29 mouse cellular contexts compared by ENCODE assay signal in genomic region chr11:82862638-82863037, GRCm38 (mm10). TPM values are rescaled to one million over a fixed set of nuclear protein-coding genes. Genes with fewer than 3 reads are reported as not detected.
DNase-seq lines count a peak whose midpoint lies in the region; ATAC-seq and TF ChIP-seq lines count a peak whose summit lies in the region.
"Had no signal": no experiment of that assay in that cellular context is flagged by ENCODE, and none has a peak within 500 bp of the region (broad histone marks: within the 10 kb centered on the region; RNA-seq: fewer than 3 reads in every experiment).

No protein-coding gene starts in this region.

- no peak overlapping the region for H3K4me3 ChIP-seq in hindbrain, embryonic 13.5 days
- H3K4me3 ChIP-seq in hindbrain, embryonic 12.5 days, result no peak overlapping the region
- no peak overlapping the region for H3K4me3 ChIP-seq in forebrain, embryonic 13.5 days
- H3K4me3 ChIP-seq in liver, embryonic 14.5 days (ENCODE audit: insufficient read depth in 1 of 2, low read depth in 2 of 2, low read length in 2 of 2), result no peak overlapping the region
- H3K4me3 ChIP-seq: embryonic facial prominence, embryonic 10.5 days; gastrocnemius, adult 2 months; left cerebral cortex, adult 2 months; midbrain, embryonic 13.5 days; myocyte; neural tube, embryonic 13.5 days; stomach, embryonic 15.5 days had no signal

- H3K27me3 ChIP-seq in hindbrain, embryonic 13.5 days, result no peaks in the 10 kb centered on the region
- H3K27me3 ChIP-seq in hindbrain, embryonic 12.5 days, result no peaks in the 10 kb centered on the region
- no peaks in the 10 kb centered on the region for H3K27me3 ChIP-seq in forebrain, embryonic 13.5 days
- H3K27me3 ChIP-seq in liver, embryonic 14.5 days (ENCODE audit: control insufficient read depth, insufficient read depth, low read length), result no peaks in the 10 kb centered on the region
- H3K27me3 ChIP-seq: midbrain, embryonic 13.5 days; neural tube, embryonic 13.5 days; stomach, embryonic 15.5 days had no signal

- H3K36me3 ChIP-seq in hindbrain, embryonic 13.5 days, result no peaks in the 10 kb centered on the region
- H3K36me3 ChIP-seq in hindbrain, embryonic 12.5 days, result no peaks in the 10 kb centered on the region
- no peaks in the 10 kb centered on the region for H3K36me3 ChIP-seq in forebrain, embryonic 13.5 days (ENCODE audit: poor library complexity, severe bottlenecking)
- no peaks in the 10 kb centered on the region; the same call in none of the 2 replicates for H3K36me3 ChIP-seq in liver, embryonic 14.5 days (replicated peaks; ENCODE audit: control insufficient read depth, insufficient read depth, low read depth)
- H3K36me3 ChIP-seq: embryonic facial prominence, embryonic 10.5 days; midbrain, embryonic 13.5 days; neural tube, embryonic 13.5 days; stomach, embryonic 15.5 days had no signal

- DNase-seq in liver, embryonic 14.5 days (ENCODE audit: low read depth in 3 of 3, low spot score in 3 of 3), result no peak
- no peak for DNase-seq in cerebellum, adult 11-12 months
- DNase-seq in spleen, adult 12 weeks (ENCODE audit: low spot score), result no peak
- no peak for DNase-seq in ovary, postnatal 10 days (ENCODE audit: low spot score)
- DNase-seq: adrenal gland, postnatal 36 days; cerebellum, adult 9-11 months; gastrocnemius, adult 2 months; kidney, adult 9 months; kidney, postnatal 25 days; layer of hippocampus, adult 9-11 months; lung, postnatal 4 days; right cerebral cortex, postnatal 4 days; thymus, postnatal 25 days had no signal

- no peak for ATAC-seq in hindbrain, embryonic 13.5 days (ENCODE audit: low FRiP score)
- no peak for ATAC-seq in hindbrain, embryonic 12.5 days (ENCODE audit: low FRiP score)
- peak; percentile 66; the same call in 1 of the 2 replicates for ATAC-seq in erythroblast, adult 5-6 weeks (replicated peaks; ENCODE audit: low FRiP score, poor library complexity, severe bottlenecking)
- no peak for ATAC-seq in forebrain, embryonic 13.5 days
- peak; percentile 64; the same call in 1 of the 2 replicates for ATAC-seq in liver, embryonic 14.5 days (ENCODE audit: insufficient read depth)
- ATAC-seq: hindbrain, postnatal 0 days; midbrain, embryonic 13.5 days had no signal

- peaks cover 21% of the 10 kb centered on the region for H3K4me1 ChIP-seq in hindbrain, embryonic 13.5 days (replicated peaks)
- peaks cover 15% of the 10 kb centered on the region for H3K4me1 ChIP-seq in hindbrain, embryonic 12.5 days
- H3K4me1 ChIP-seq in forebrain, embryonic 13.5 days, result peaks cover 47% of the 10 kb centered on the region
- H3K4me1 ChIP-seq in liver, embryonic 14.5 days (replicated peaks; ENCODE audit: control insufficient read depth in 2 of 2, insufficient read depth in 2 of 2, low read length in 1 of 2), result peaks cover 42 to 49% of the 10 kb centered on the region in 2 experiments

- 73% methylated on average over 9 of the region's 9 CpGs for WGBS in hindbrain, embryonic 13.5 days
- WGBS in hindbrain, embryonic 12.5 days, result 83% methylated on average over 9 of the region's 9 CpGs
- WGBS in forebrain, embryonic 13.5 days, result 26% methylated on average over 9 of the region's 9 CpGs
- 22% methylated on average over 9 of the region's 9 CpGs for WGBS in liver, embryonic 14.5 days (ENCODE audit: insufficient replicate concordance)

- no peak overlapping the region for H3K4me2 ChIP-seq in hindbrain, embryonic 13.5 days
- no peak overlapping the region for H3K4me2 ChIP-seq in hindbrain, embryonic 12.5 days (replicated peaks)
- H3K4me2 ChIP-seq in forebrain, embryonic 13.5 days, result no peak overlapping the region
- H3K4me2 ChIP-seq in liver, embryonic 14.5 days (ENCODE audit: low read depth), result peak overlapping the region; percentile 45
- H3K4me2 ChIP-seq: midbrain, embryonic 13.5 days; neural tube, embryonic 13.5 days; stomach, embryonic 15.5 days had no signal

- TF ChIP-seq CTCF in liver, embryonic 14.5 days (IDR thresholded peaks at IDR 0.05; ENCODE audit: low read depth), result no peak

- H3K27ac ChIP-seq in hindbrain, embryonic 13.5 days, result peak overlapping the region; percentile 23; the same call in 1 of the 2 replicates
- no peak overlapping the region for H3K27ac ChIP-seq in hindbrain, embryonic 12.5 days
- H3K27ac ChIP-seq in forebrain, embryonic 13.5 days, result peak overlapping the region; percentile 81
- H3K27ac ChIP-seq in liver, embryonic 14.5 days, result peak overlapping the region; percentile 53
- H3K27ac ChIP-seq: embryonic facial prominence, embryonic 10.5 days; gastrocnemius, adult 2 months; hindbrain, postnatal 0 days; left cerebral cortex, adult 2 months had no signal

- H3K9ac ChIP-seq in hindbrain, embryonic 13.5 days, result no peak overlapping the region
- no peak overlapping the region for H3K9ac ChIP-seq in hindbrain, embryonic 12.5 days
- no peak overlapping the region for H3K9ac ChIP-seq in forebrain, embryonic 13.5 days
- H3K9ac ChIP-seq in liver, embryonic 14.5 days (replicated peaks), result peak overlapping the region; percentile 49
- H3K9ac ChIP-seq: midbrain, embryonic 13.5 days; neural tube, embryonic 13.5 days; stomach, embryonic 15.5 days had no signal

- H3K9me3 ChIP-seq in hindbrain, embryonic 13.5 days, result no peaks in the 10 kb centered on the region
- H3K9me3 ChIP-seq in hindbrain, embryonic 12.5 days (replicated peaks), result no peaks in the 10 kb centered on the region
- no peaks in the 10 kb centered on the region for H3K9me3 ChIP-seq in forebrain, embryonic 13.5 days (replicated peaks)
- no peaks in the 10 kb centered on the region for H3K9me3 ChIP-seq in liver, embryonic 14.5 days (ENCODE audit: control insufficient read depth, low read length)
- H3K9me3 ChIP-seq: embryonic facial prominence, embryonic 10.5 days; midbrain, embryonic 13.5 days; neural tube, embryonic 13.5 days; stomach, embryonic 15.5 days had no signal

- TF ChIP-seq EP300 in liver, embryonic 14.5 days (IDR thresholded peaks at IDR 0.05; ENCODE audit: low read depth), result peak; percentile 34

RNA-seq across cellular contexts. Expression of gene Rffl, which starts 8.4 kb away (rescaled TPM):
- polyA plus RNA-seq in hindbrain, embryonic 13.5 days (2015; fragmentation: Nextera tagmentation; extraction: Ambion mirVana), result 4.7 and 5.6 TPM in 2 replicates
- 8.9 and 9.6 TPM in 2 replicates for polyA plus RNA-seq in hindbrain, embryonic 12.5 days (2016; fragmentation: Nextera tagmentation; extraction: Ambion mirVana)
- 79.9 and 88.6 TPM in 2 replicates for total RNA-seq in erythroblast, adult 5-6 weeks (2015; ENCODE audit: low replicate concordance)
- total RNA-seq in erythroblast, adult 5-6 weeks (2017; ENCODE audit: low replicate concordance), result 115 TPM in 2 replicates
- polyA plus RNA-seq in forebrain, embryonic 13.5 days (2015; fragmentation: Nextera tagmentation; extraction: Ambion mirVana), result 14.4 and 15.1 TPM in 2 replicates
- polyA plus RNA-seq in liver, embryonic 14.5 days (2012; rRNA removed), result 12.6 and 12.9 TPM in 2 replicates
- polyA plus RNA-seq in liver, embryonic 14.5 days (2014; fragmentation: Nextera tagmentation; extraction: Ambion mirVana), result 19.0 and 20.6 TPM in 2 replicates

RNA-seq across cellular contexts. Expression of gene Rad51d, which starts 27.8 kb away (rescaled TPM):
- 12.3 and 13.4 TPM in 2 replicates for polyA plus RNA-seq in hindbrain, embryonic 13.5 days (2015; fragmentation: Nextera tagmentation; extraction: Ambion mirVana)
- polyA plus RNA-seq in hindbrain, embryonic 12.5 days (2016; fragmentation: Nextera tagmentation; extraction: Ambion mirVana), result 10.9 and 12.6 TPM in 2 replicates
- 1.5 and 10.0 TPM in 2 replicates for total RNA-seq in erythroblast, adult 5-6 weeks (2015; ENCODE audit: low replicate concordance)
- 2.5 and 2.6 TPM in 2 replicates for total RNA-seq in erythroblast, adult 5-6 weeks (2017; ENCODE audit: low replicate concordance)
- polyA plus RNA-seq in forebrain, embryonic 13.5 days (2015; fragmentation: Nextera tagmentation; extraction: Ambion mirVana), result 10.9 and 12.8 TPM in 2 replicates
- polyA plus RNA-seq in liver, embryonic 14.5 days (2012; rRNA removed), result 2.8 and 3.5 TPM in 2 replicates
- polyA plus RNA-seq in liver, embryonic 14.5 days (2014; fragmentation: Nextera tagmentation; extraction: Ambion mirVana), result 5.8 and 6.8 TPM in 2 replicates

RNA-seq across cellular contexts. Expression of gene Fndc8, which starts 29.3 kb away (rescaled TPM):
- 0.71 and 0.80 TPM in 2 replicates for polyA plus RNA-seq in hindbrain, embryonic 13.5 days (2015; fragmentation: Nextera tagmentation; extraction: Ambion mirVana)
- polyA plus RNA-seq in hindbrain, embryonic 12.5 days (2016; fragmentation: Nextera tagmentation; extraction: Ambion mirVana), result 0.65 and 0.68 TPM in 2 replicates
- not detected in 2 replicates for total RNA-seq in erythroblast, adult 5-6 weeks (2015; ENCODE audit: low replicate concordance)
- total RNA-seq in erythroblast, adult 5-6 weeks (2017; ENCODE audit: low replicate concordance), result not detected in 2 replicates
- 0.22 and 0.42 TPM in 2 replicates for polyA plus RNA-seq in forebrain, embryonic 13.5 days (2015; fragmentation: Nextera tagmentation; extraction: Ambion mirVana)
- 0.07 and 0.09 TPM in 2 replicates for polyA plus RNA-seq in liver, embryonic 14.5 days (2012; rRNA removed)
- polyA plus RNA-seq in liver, embryonic 14.5 days (2014; fragmentation: Nextera tagmentation; extraction: Ambion mirVana), result 0.04 and 0.18 TPM in 2 replicates
- total RNA-seq: adrenal gland, postnatal 36 days; gastrocnemius, adult 2 months; gastrocnemius, postnatal 4 days; hematopoietic stem cell, adult 5-6 weeks; hindbrain, postnatal 0 days; left cerebral cortex, adult 2 months; left cerebral cortex, postnatal 36 days had no signal
- polyA plus RNA-seq: cortical plate, adult 2 months; frontal cortex, adult 2 months had no signal

RNA-seq across cellular contexts. Expression of gene Nle1, which starts 45.6 kb away (rescaled TPM):
- 27.3 and 35.3 TPM in 2 replicates for polyA plus RNA-seq in hindbrain, embryonic 13.5 days (2015; fragmentation: Nextera tagmentation; extraction: Ambion mirVana)
- polyA plus RNA-seq in hindbrain, embryonic 12.5 days (2016; fragmentation: Nextera tagmentation; extraction: Ambion mirVana), result 32.1 and 32.7 TPM in 2 replicates
- total RNA-seq in erythroblast, adult 5-6 weeks (2015; ENCODE audit: low replicate concordance), result 3.3 and 5.8 TPM in 2 replicates
- total RNA-seq in erythroblast, adult 5-6 weeks (2017; ENCODE audit: low replicate concordance), result 1.5 and 6.5 TPM in 2 replicates
- 28.1 and 35.9 TPM in 2 replicates for polyA plus RNA-seq in forebrain, embryonic 13.5 days (2015; fragmentation: Nextera tagmentation; extraction: Ambion mirVana)
- polyA plus RNA-seq in liver, embryonic 14.5 days (2012; rRNA removed), result 26.1 and 27.2 TPM in 2 replicates
- 11.9 and 13.8 TPM in 2 replicates for polyA plus RNA-seq in liver, embryonic 14.5 days (2014; fragmentation: Nextera tagmentation; extraction: Ambion mirVana)

RNA-seq across cellular contexts. Expression of gene Unc45b, which starts 47.7 kb away (rescaled TPM):
- 1.2 and 1.3 TPM in 2 replicates for polyA plus RNA-seq in hindbrain, embryonic 13.5 days (2015; fragmentation: Nextera tagmentation; extraction: Ambion mirVana)
- polyA plus RNA-seq in hindbrain, embryonic 12.5 days (2016; fragmentation: Nextera tagmentation; extraction: Ambion mirVana), result 1.4 and 4.1 TPM in 2 replicates
- total RNA-seq in erythroblast, adult 5-6 weeks (2015; ENCODE audit: low replicate concordance), result not detected in 2 replicates
- not detected in 2 replicates for total RNA-seq in erythroblast, adult 5-6 weeks (2017; ENCODE audit: low replicate concordance)
- 0.25 and 0.40 TPM in 2 replicates for polyA plus RNA-seq in forebrain, embryonic 13.5 days (2015; fragmentation: Nextera tagmentation; extraction: Ambion mirVana)
- polyA plus RNA-seq in liver, embryonic 14.5 days (2012; rRNA removed), result 0.21 and 0.45 TPM in 2 replicates
- 0.57 and 0.95 TPM in 2 replicates for polyA plus RNA-seq in liver, embryonic 14.5 days (2014; fragmentation: Nextera tagmentation; extraction: Ambion mirVana)

Comparison
In these comparisons a context has a peak if more than half of its experiments do, and no peak if none do; other contexts are left out.
1. ATAC-seq: peak in erythroblast, adult 5-6 weeks (single experiment) and liver, embryonic 14.5 days (single experiment); none in hindbrain, embryonic 13.5 days (single experiment), hindbrain, embryonic 12.5 days (single experiment) and forebrain, embryonic 13.5 days (single experiment).